Mouse (Mus musculus) lung, adult 2 months (tissue): ENCODE results near the gene Jph3. TPM values are rescaled to one million over a fixed set of nuclear protein-coding genes. Genes with fewer than 3 reads are reported as not detected.

Experiments
- DNase-seq: peaks from one replicate; pipeline ENCODE4 v3.0.0; 2022
- H3K4me1 ChIP-seq: fragments of 200-500 bp; 2 replicates; pipeline ENCODE4 v1.6.1; 2011; ENCODE audit warnings: low read length; ENCODE audit not compliant: control insufficient read depth, insufficient read depth
- H3K4me3 ChIP-seq: fragments of 200-500 bp; replicated peaks from 2 replicates; pipeline ENCODE3; 2011; ENCODE audit warnings: low read depth, mild to moderate bottlenecking, control low read depth, low read length; ENCODE audit errors: extremely low read depth
- CTCF ChIP-seq: fragments of 200-500 bp; IDR thresholded peaks from 2 replicates; pipeline ENCODE4 v1.5.1; 2011; ENCODE audit warnings: mild to moderate bottlenecking, low read length, control low read depth; ENCODE audit not compliant: insufficient read depth
- POLR2A ChIP-seq: fragments of 200-500 bp; IDR thresholded peaks from 2 replicates; pipeline ENCODE4 v1.6.1; 2011; ENCODE audit warnings: low read depth, mild to moderate bottlenecking, control low read depth, low read length, borderline replicate concordance; ENCODE audit errors: extremely low read depth
- WGBS: fragments of 180-500 bp; shearing (Covaris S2); methylation state at CpG from one replicate; pipeline ENCODE4 v1.1.7; 2018; 5-methylcytosine and 5-hydroxymethylcytosine counted together
- polyA plus RNA-seq: library from polyadenylated mRNA; depleted of rRNA; stranded (reverse); fragments of >200 nt; gene quantifications from 2 replicates; pipeline ENCODE4 v1.2.3, GENCODE M21; 2012; rRNA removed

Jph3 gene
- polyA plus RNA-seq, 1 experiment, result 0.06 TPM

DNA sequence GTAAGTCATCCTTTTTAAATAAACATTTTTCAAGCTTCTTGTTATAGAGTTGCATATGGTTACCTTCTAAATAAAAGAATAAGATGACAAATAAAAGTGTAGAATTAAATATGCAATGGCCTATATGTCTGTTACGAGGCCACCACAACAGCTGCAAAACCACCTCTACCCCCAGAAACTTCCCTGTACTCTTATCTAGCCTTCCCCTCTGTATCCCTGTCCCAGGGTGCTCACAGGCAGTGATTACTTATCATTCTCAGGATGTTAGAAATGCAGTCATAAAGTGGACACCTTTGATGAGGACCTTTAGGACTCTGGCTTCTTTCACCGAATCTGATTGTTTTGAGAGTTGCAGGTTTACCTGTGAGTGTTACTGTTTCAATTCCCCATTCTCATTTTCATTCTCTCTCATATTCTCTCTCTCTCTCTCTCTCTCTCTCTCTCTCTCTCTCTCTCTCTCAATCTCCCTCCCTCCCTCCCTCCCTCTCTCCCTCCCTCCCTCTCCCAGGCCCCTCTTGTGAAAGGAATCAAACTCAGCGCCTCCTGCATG is 113.8 kb downstream of the Jph3 start:
- H3K4me3 ChIP-seq, result no peak overlapping the region
- TF ChIP-seq CTCF (no peak), POLR2A (no peak)
- DNase-seq, result no peak
- 64% methylated on average over 3 of the region's 3 CpGs for WGBS
- H3K4me1 ChIP-seq, result no peaks in the 10 kb centered on the region

Other genes starting within 250 kb of the Jph3 start
- gene 1700018B08Rik, start 185.3 kb upstream of the Jph3 start, polyA plus RNA-seq, result not detected in 2 replicates
- 48.2 and 49.9 TPM in 2 replicates for gene Fbxo31, start 150.8 kb upstream of the Jph3 start, polyA plus RNA-seq
- 106 and 140 TPM in 2 replicates for gene Map1lc3b, start 139.3 kb upstream of the Jph3 start, polyA plus RNA-seq
- 40.8 and 50.9 TPM in 2 replicates for gene Zcchc14, start 76.7 kb upstream of the Jph3 start, polyA plus RNA-seq
- 32.9 and 36.1 TPM in 2 replicates for gene Klhdc4, start 99.9 kb downstream of the Jph3 start, polyA plus RNA-seq
- 11.4 and 12.1 TPM in 2 replicates for gene Slc7a5, start 178.1 kb downstream of the Jph3 start, polyA plus RNA-seq
- 0.18 and 0.26 TPM in 2 replicates for gene Car5a, start 215.3 kb downstream of the Jph3 start, polyA plus RNA-seq
- 55.2 and 57.8 TPM in 2 replicates for gene Banp, start 220.1 kb downstream of the Jph3 start, polyA plus RNA-seq